Mouse (Mus musculus) heart, embryonic 10.5 days (tissue): ENCODE results near the gene Usp11. TPM values are rescaled to one million over a fixed set of nuclear protein-coding genes. Genes with fewer than 3 reads are reported as not detected.

Experiments
- DNase-seq: peaks from one replicate; pipeline ENCODE4 v3.0.0-alpha.2; 2017; ENCODE audit warnings: low spot score
- H3K27ac ChIP-seq: fragments of 300-500 bp; sonication (generic); 2 replicates; pipeline ENCODE4 v1.5.1; 2016; ENCODE audit warnings: mild to moderate bottlenecking
- H3K27me3 ChIP-seq: fragments of 300-500 bp; sonication (generic); 2 replicates; pipeline ENCODE4 v1.6.1; 2016; ENCODE audit warnings: mild to moderate bottlenecking; ENCODE audit not compliant: poor library complexity, insufficient read depth, severe bottlenecking
- H3K36me3 ChIP-seq: fragments of 300-500 bp; sonication (generic); 2 replicates; pipeline ENCODE4 v1.6.1; 2016; ENCODE audit warnings: mild to moderate bottlenecking, moderate library complexity
- H3K4me1 ChIP-seq: fragments of 300-500 bp; sonication (generic); 2 replicates; pipeline ENCODE4 v1.6.1; 2016; ENCODE audit warnings: mild to moderate bottlenecking
- H3K4me3 ChIP-seq: fragments of 300-500 bp; sonication (generic); 2 replicates; pipeline ENCODE4 v1.5.1; 2016; ENCODE audit warnings: mild to moderate bottlenecking, moderate library complexity
- H3K9me3 ChIP-seq: fragments of 300-500 bp; sonication (generic); 2 replicates; pipeline ENCODE4 v1.6.1; 2016; ENCODE audit warnings: mild to moderate bottlenecking, moderate library complexity
- WGBS: fragments of 180-500 bp; shearing (Covaris S2); methylation state at CpG from one replicate; pipeline ENCODE4 v1.1.7; 2016; 5-methylcytosine and 5-hydroxymethylcytosine counted together
- polyA plus RNA-seq: library from polyadenylated mRNA; unstranded; fragments of >200 nt; fragmentation: Nextera tagmentation; extraction: Ambion mirVana; gene quantifications from 2 replicates; pipeline ENCODE4 v1.2.1, GENCODE M21; 2016

Gene Usp11
- 51.2 and 56.8 TPM in 2 replicates for polyA plus RNA-seq

- 15% methylated on average over 32 of the region's 32 CpGs for WGBS
- Histone ChIP-seq H3K27me3 (no peaks in the 10 kb centered on the region), H3K4me3 (peak within 1 kb of the TSS; percentile 65), H3K27ac (peak within 1 kb of the TSS; percentile 89), H3K4me1 (no peaks in the 10 kb centered on the region), H3K9me3 (no peaks in the 10 kb centered on the region), H3K36me3 (peaks cover 11% of the 10 kb centered on the region)
- peak; percentile 76 for DNase-seq
Observed at GRCm38 (mm10) chrX:20703741-20704290, at the start of gene Usp11. Usp11 (plus strand) TSS chrX:20703906.

- Histone ChIP-seq H3K9me3 (no peaks in the 10 kb centered on the region), H3K27me3 (no peaks in the 10 kb centered on the region), H3K4me3 (peak overlapping the region; percentile 62), H3K27ac (no peak overlapping the region), H3K36me3 (no peaks in the 10 kb centered on the region), H3K4me1 (no peaks in the 10 kb centered on the region)
- no peak for DNase-seq
- WGBS: 31% methylated on average over 5 of the region's 5 CpGs
Observed at GRCm38 (mm10) chrX:20657593-20657992, 46.1 kb upstream of the Usp11 start.

GRCm38 (mm10) chrX:20658026-20658652, 45.6 kb upstream of the Usp11 start, which contains the start of gene Uba1:
Uba1 (plus strand) TSS chrX:20658326.
- Histone ChIP-seq H3K27me3 (no peaks in the 10 kb centered on the region), H3K4me1 (no peaks in the 10 kb centered on the region), H3K36me3 (no peaks in the 10 kb centered on the region), H3K27ac (peak within 1 kb of the TSS; percentile 78), H3K9me3 (no peaks in the 10 kb centered on the region), H3K4me3 (peak within 1 kb of the TSS; percentile 62)
- 10% methylated on average over 27 of the region's 27 CpGs for WGBS
- peak; percentile 91 for DNase-seq

DNA sequence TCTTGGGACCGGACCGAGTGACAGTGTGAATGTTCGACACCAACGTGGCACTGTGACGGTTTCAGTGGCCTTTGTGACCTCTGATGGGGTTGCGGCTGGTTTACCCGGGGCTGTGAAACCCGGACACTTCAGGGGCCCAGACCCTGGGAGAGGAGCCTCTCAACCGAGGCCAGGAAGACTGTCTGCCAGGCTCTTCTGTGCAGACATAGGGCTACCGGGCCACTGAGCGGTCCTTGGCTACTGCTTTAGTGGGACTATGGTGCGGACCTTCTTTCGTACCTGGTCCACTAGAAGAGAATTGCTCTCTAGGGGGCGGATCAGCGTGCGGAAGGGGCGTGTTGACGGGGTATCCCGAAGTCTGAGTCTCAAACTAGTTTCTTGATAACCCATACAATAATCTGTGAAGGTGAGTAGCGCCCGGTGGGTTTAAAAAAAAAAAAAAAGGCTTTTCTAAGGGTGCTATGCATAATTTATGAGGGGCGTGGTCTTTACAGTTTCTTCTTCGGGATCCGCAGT, 44.8 kb upstream of the Usp11 start:
- Histone ChIP-seq H3K27ac (peak overlapping the region; percentile 78), H3K4me1 (no peaks in the 10 kb centered on the region), H3K4me3 (peak overlapping the region; percentile 62), H3K27me3 (no peaks in the 10 kb centered on the region), H3K9me3 (no peaks in the 10 kb centered on the region), H3K36me3 (no peaks in the 10 kb centered on the region)
- DNase-seq: no peak
- WGBS: 18% methylated on average over 24 of the region's 24 CpGs

DNA sequence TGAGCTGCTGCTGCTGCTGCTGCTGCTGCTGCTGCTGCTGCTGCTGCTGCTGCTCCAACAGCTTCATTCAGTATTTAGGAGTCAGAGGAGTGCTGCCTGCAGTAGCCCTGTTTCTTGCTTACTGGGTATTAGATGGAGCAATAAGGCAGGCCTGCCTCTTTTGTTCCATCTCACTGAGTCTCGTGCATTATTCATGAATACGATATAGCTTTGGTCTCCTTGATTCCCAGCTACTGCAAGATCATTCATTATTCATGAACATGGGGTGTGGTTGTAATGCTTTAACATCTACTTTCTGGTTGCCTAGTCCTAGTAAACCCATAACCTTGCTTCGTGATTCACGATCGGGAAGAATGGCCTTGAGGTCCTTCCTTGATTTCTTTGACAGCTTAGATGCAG, 41.4 kb upstream of the Usp11 start:
- peaks cover 9% of the 10 kb centered on the region; the same call in 1 of the 2 replicates for H3K36me3 ChIP-seq
- H3K4me3 ChIP-seq: no peak overlapping the region
- WGBS: 23% methylated on average over 5 of the region's 5 CpGs
- no peaks in the 10 kb centered on the region for H3K27me3 ChIP-seq
- H3K9me3 ChIP-seq: no peaks in the 10 kb centered on the region
- peaks cover 9% of the 10 kb centered on the region for H3K4me1 ChIP-seq
- no peak overlapping the region for H3K27ac ChIP-seq
- DNase-seq: no peak

- WGBS: 9% methylated on average over 25 of the region's 28 CpGs
- peak overlapping the region; percentile 71 for H3K4me3 ChIP-seq
Observed at GRCm38 (mm10) chrX:20662716-20663443, 40.8 kb upstream of the Usp11 start.

DNA sequence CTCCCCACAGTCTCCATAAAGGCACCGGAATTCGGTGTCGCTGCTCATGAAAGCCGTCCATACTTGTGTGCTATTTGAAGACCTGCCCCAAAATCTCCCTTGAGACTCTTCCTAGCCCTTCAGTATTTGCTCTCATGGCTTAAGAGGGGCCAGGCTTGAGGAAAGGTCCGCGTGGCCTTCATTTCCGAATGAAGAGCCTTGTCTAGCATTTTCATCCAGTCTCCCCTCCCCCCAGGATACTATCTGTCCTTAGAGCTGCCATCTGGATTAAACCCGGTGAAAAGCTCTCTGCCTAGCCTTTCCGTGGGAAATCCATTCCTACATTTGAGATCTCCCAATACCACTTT, 40.3 kb upstream of the Usp11 start:
- peaks cover 9% of the 10 kb centered on the region for H3K4me1 ChIP-seq

More at GRCm38 (mm10) chrX:20662716-20663443, 40.8 kb upstream of the Usp11 start:
- no peaks in the 10 kb centered on the region for H3K9me3 ChIP-seq
- DNase-seq: peak; percentile 90
- H3K27me3 ChIP-seq: no peaks in the 10 kb centered on the region
- peak overlapping the region; percentile 93 for H3K27ac ChIP-seq
- H3K4me1 ChIP-seq: peaks cover 9% of the 10 kb centered on the region
- peaks cover 14% of the 10 kb centered on the region; the same call in 1 of the 2 replicates for H3K36me3 ChIP-seq

GRCm38 (mm10) chrX:20687519-20688067, 16.1 kb upstream of the Usp11 start, which contains the start of gene Cdk16:
Cdk16 (plus strand) TSS chrX:20687954.
- WGBS: 10% methylated on average over 16 of the region's 16 CpGs
- H3K4me3 ChIP-seq: peak within 1 kb of the TSS; percentile 70
- peak; percentile 93 for DNase-seq

More for the DNA sequence above, 40.3 kb upstream of the Usp11 start:
- Histone ChIP-seq H3K36me3 (peaks cover 20% of the 10 kb centered on the region), H3K4me3 (peak overlapping the region; percentile 71), H3K9me3 (no peaks in the 10 kb centered on the region), H3K27ac (peak overlapping the region; percentile 93), H3K27me3 (no peaks in the 10 kb centered on the region)
- DNase-seq: no peak
- WGBS: 14% methylated on average over 9 of the region's 9 CpGs

GRCm38 (mm10) chrX:20688068-20688547, 15.6 kb upstream of the Usp11 start:
- DNase-seq: peak; percentile 91
- 15% methylated on average over 23 of the region's 33 CpGs for WGBS
- H3K27ac ChIP-seq: peak overlapping the region; percentile 93
- peak overlapping the region; percentile 70 for H3K4me3 ChIP-seq
- no peaks in the 10 kb centered on the region for H3K27me3 ChIP-seq
- H3K36me3 ChIP-seq: peaks cover 10% of the 10 kb centered on the region
- no peaks in the 10 kb centered on the region for H3K4me1 ChIP-seq
- no peaks in the 10 kb centered on the region for H3K9me3 ChIP-seq

More at GRCm38 (mm10) chrX:20687519-20688067, 16.1 kb upstream of the Usp11 start, which contains the start of gene Cdk16:
- no peaks in the 10 kb centered on the region for H3K4me1 ChIP-seq
- H3K9me3 ChIP-seq: no peaks in the 10 kb centered on the region
- H3K36me3 ChIP-seq: peaks cover 10% of the 10 kb centered on the region
- no peaks in the 10 kb centered on the region for H3K27me3 ChIP-seq
- H3K27ac ChIP-seq: peak within 1 kb of the TSS; percentile 93

GRCm38 (mm10) chrX:20688615-20689014, 15.1 kb upstream of the Usp11 start:
- Histone ChIP-seq H3K27me3 (no peaks in the 10 kb centered on the region), H3K4me1 (no peaks in the 10 kb centered on the region), H3K9me3 (no peaks in the 10 kb centered on the region), H3K36me3 (peaks cover 13% of the 10 kb centered on the region), H3K4me3 (peak overlapping the region; percentile 70), H3K27ac (peak overlapping the region; percentile 93)
- WGBS: 21% methylated on average over 34 of the region's 35 CpGs
- DNase-seq: peak; percentile 82

GRCm38 (mm10) chrX:20691566-20691965, 12.1 kb upstream of the Usp11 start:
- no peak for DNase-seq
- 74% methylated on average over 3 of the region's 3 CpGs for WGBS
- no peaks in the 10 kb centered on the region for H3K27me3 ChIP-seq
- H3K4me3 ChIP-seq: no peak overlapping the region
- H3K4me1 ChIP-seq: no peaks in the 10 kb centered on the region
- peaks cover 39% of the 10 kb centered on the region for H3K36me3 ChIP-seq
- H3K27ac ChIP-seq: no peak overlapping the region
- H3K9me3 ChIP-seq: no peaks in the 10 kb centered on the region

GRCm38 (mm10) chrX:20692616-20693015, 11.1 kb upstream of the Usp11 start:
- no peaks in the 10 kb centered on the region for H3K27me3 ChIP-seq
- H3K9me3 ChIP-seq: no peaks in the 10 kb centered on the region
- H3K36me3 ChIP-seq: peaks cover 49% of the 10 kb centered on the region
- DNase-seq: no peak
- H3K4me3 ChIP-seq: no peak overlapping the region
- H3K27ac ChIP-seq: no peak overlapping the region
- no peaks in the 10 kb centered on the region for H3K4me1 ChIP-seq
- 87% methylated on average over 1 of the region's 1 CpGs for WGBS
